Mouse (Mus musculus): ENCODE data around the gene Rara. TPM values are rescaled to one million over a fixed set of nuclear protein-coding genes. Genes with fewer than 3 reads are reported as not detected.

The Rara gene
- 9.5 and 9.6 TPM in 2 replicates for polyA plus RNA-seq (2015; fragmentation: Nextera tagmentation; extraction: Ambion mirVana)

- Histone ChIP-seq H3K27ac (ENCODE audit: low read length) (no peak within 1 kb of the TSS), H3K4me2 (ENCODE audit: low read length) (peak within 1 kb of the TSS; percentile 72), H3K4me1 (ENCODE audit: control insufficient read depth, insufficient read depth, low read length) (peaks cover 54% of the 10 kb centered on the region), H3K9me3 (replicated peaks; ENCODE audit: control insufficient read depth, low read length, poor library complexity, severe bottlenecking) (no peaks in the 10 kb centered on the region), H3K27me3 (ENCODE audit: control insufficient read depth, insufficient read depth, low read depth, low read length) (no peaks in the 10 kb centered on the region), H3K9ac (ENCODE audit: low read depth, low read length) (peak within 1 kb of the TSS; percentile 79), H3K36me3 (ENCODE audit: control insufficient read depth, insufficient read depth, low read length) (no peaks in the 10 kb centered on the region), H3K4me3 (ENCODE audit: low read depth, low read length) (peak within 1 kb of the TSS; percentile 52)
- ATAC-seq: peak; percentile 56
- WGBS: 8% methylated on average over 21 of the region's 21 CpGs
Measured at GRCm38 (mm10) chr11:98927438-98928076, at the start of gene Rara. Gene Rara (plus strand): TSS chr11:98927818.

DNA sequence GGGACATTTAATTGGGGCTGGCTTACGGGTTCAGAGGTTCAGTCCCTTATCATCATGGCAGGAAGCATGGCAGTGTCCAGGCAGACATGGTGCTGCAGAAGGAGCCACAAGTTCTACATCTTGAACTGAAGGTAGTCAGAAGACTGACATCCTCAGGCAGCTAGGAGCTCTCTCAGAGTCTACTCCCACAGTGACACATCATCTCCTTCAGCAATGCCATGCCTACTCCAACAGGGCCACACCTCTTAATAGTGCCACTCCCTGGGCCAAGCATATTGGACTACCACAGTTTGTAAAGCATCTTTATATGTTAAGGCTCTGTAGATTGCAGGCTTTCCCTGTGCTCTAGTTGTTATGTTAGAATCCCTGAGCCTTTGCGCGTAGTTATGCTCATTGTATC, 39.9 kb upstream of the Rara start:
- 97% methylated on average over 3 of the region's 3 CpGs for WGBS
- Histone ChIP-seq H3K4me3 (ENCODE audit: low read depth, low read length) (no peak overlapping the region), H3K4me1 (ENCODE audit: control insufficient read depth, insufficient read depth, low read length) (no peaks in the 10 kb centered on the region), H3K27ac (ENCODE audit: low read length) (no peak overlapping the region), H3K36me3 (ENCODE audit: control insufficient read depth, insufficient read depth, low read length) (peaks cover 20% of the 10 kb centered on the region), H3K9ac (ENCODE audit: low read depth, low read length) (no peak overlapping the region), H3K27me3 (ENCODE audit: control insufficient read depth, insufficient read depth, low read depth, low read length) (no peaks in the 10 kb centered on the region), H3K4me2 (ENCODE audit: low read length) (no peak overlapping the region), H3K9me3 (replicated peaks; ENCODE audit: control insufficient read depth, low read length, poor library complexity, severe bottlenecking) (no peaks in the 10 kb centered on the region)
- ATAC-seq: no peak

- no peaks in the 10 kb centered on the region for H3K9me3 ChIP-seq (replicated peaks; ENCODE audit: control insufficient read depth, low read length, poor library complexity, severe bottlenecking)
- ATAC-seq: no peak
- H3K27ac ChIP-seq (ENCODE audit: low read length): no peak overlapping the region
- H3K9ac ChIP-seq (ENCODE audit: low read depth, low read length): no peak overlapping the region
- no peaks in the 10 kb centered on the region for H3K27me3 ChIP-seq (ENCODE audit: control insufficient read depth, insufficient read depth, low read depth, low read length)
- 95% methylated on average over 4 of the region's 4 CpGs for WGBS
- H3K36me3 ChIP-seq (ENCODE audit: control insufficient read depth, insufficient read depth, low read length): peaks cover 29% of the 10 kb centered on the region
- H3K4me2 ChIP-seq (ENCODE audit: low read length): no peak overlapping the region
- no peaks in the 10 kb centered on the region for H3K4me1 ChIP-seq (ENCODE audit: control insufficient read depth, insufficient read depth, low read length)
- H3K4me3 ChIP-seq (ENCODE audit: low read depth, low read length): no peak overlapping the region
Measured at GRCm38 (mm10) chr11:98889077-98889476, 38.5 kb upstream of the Rara start.

DNA sequence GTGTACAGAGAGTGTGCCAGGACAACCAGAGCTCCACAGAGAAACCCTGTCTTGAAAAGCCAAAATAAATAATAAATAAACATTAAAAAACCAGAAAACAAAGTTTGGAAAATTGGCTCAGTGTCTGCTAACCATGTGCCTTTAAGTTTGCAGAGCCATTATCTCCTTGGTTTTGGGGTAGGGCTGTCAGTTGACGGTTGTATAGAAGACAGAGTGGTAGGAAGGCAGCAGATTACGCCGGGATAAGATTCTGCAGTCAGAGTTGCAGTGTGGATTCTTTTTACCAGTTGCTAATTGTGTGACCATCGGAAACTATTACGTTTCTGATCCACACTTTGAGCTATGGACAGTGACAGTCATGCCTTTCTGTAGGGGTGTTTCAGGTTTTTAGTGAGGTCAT, 37.6 kb upstream of the Rara start:
- ATAC-seq: no peak
- no peak overlapping the region for H3K9ac ChIP-seq (ENCODE audit: low read depth, low read length)
- no peaks in the 10 kb centered on the region for H3K4me1 ChIP-seq (ENCODE audit: control insufficient read depth, insufficient read depth, low read length)
- no peak overlapping the region for H3K27ac ChIP-seq (ENCODE audit: low read length)
- no peaks in the 10 kb centered on the region for H3K27me3 ChIP-seq (ENCODE audit: control insufficient read depth, insufficient read depth, low read depth, low read length)
- no peaks in the 10 kb centered on the region for H3K9me3 ChIP-seq (replicated peaks; ENCODE audit: control insufficient read depth, low read length, poor library complexity, severe bottlenecking)
- peaks cover 33% of the 10 kb centered on the region for H3K36me3 ChIP-seq (ENCODE audit: control insufficient read depth, insufficient read depth, low read length)
- WGBS: 93% methylated on average over 5 of the region's 5 CpGs
- no peak overlapping the region for H3K4me3 ChIP-seq (ENCODE audit: low read depth, low read length)
- no peak overlapping the region for H3K4me2 ChIP-seq (ENCODE audit: low read length)

GRCm38 (mm10) chr11:98892426-98892825, 35.2 kb upstream of the Rara start:
- no peaks in the 10 kb centered on the region for H3K9me3 ChIP-seq (replicated peaks; ENCODE audit: control insufficient read depth, low read length, poor library complexity, severe bottlenecking)
- H3K27ac ChIP-seq (ENCODE audit: low read length): no peak overlapping the region
- peaks cover 35% of the 10 kb centered on the region for H3K36me3 ChIP-seq (ENCODE audit: control insufficient read depth, insufficient read depth, low read length)
- WGBS: 46% methylated on average over 5 of the region's 5 CpGs
- H3K4me1 ChIP-seq (ENCODE audit: control insufficient read depth, insufficient read depth, low read length): no peaks in the 10 kb centered on the region
- no peaks in the 10 kb centered on the region for H3K27me3 ChIP-seq (ENCODE audit: control insufficient read depth, insufficient read depth, low read depth, low read length)
- H3K9ac ChIP-seq (ENCODE audit: low read depth, low read length): no peak overlapping the region
- no peak for ATAC-seq
- H3K4me3 ChIP-seq (ENCODE audit: low read depth, low read length): no peak overlapping the region
- H3K4me2 ChIP-seq (ENCODE audit: low read length): no peak overlapping the region

GRCm38 (mm10) chr11:98900529-98901125, 27.0 kb upstream of the Rara start:
- no peak overlapping the region for H3K4me3 ChIP-seq (ENCODE audit: low read depth, low read length)
- H3K4me2 ChIP-seq (ENCODE audit: low read length): no peak overlapping the region
- peaks cover 30% of the 10 kb centered on the region for H3K36me3 ChIP-seq (ENCODE audit: control insufficient read depth, insufficient read depth, low read length)
- 88% methylated on average over 12 of the region's 12 CpGs for WGBS
- H3K9ac ChIP-seq (ENCODE audit: low read depth, low read length): no peak overlapping the region
- no peaks in the 10 kb centered on the region for H3K4me1 ChIP-seq (ENCODE audit: control insufficient read depth, insufficient read depth, low read length)
- H3K27ac ChIP-seq (ENCODE audit: low read length): no peak overlapping the region
- no peaks in the 10 kb centered on the region for H3K9me3 ChIP-seq (replicated peaks; ENCODE audit: control insufficient read depth, low read length, poor library complexity, severe bottlenecking)
- no peak for ATAC-seq
- H3K27me3 ChIP-seq (ENCODE audit: control insufficient read depth, insufficient read depth, low read depth, low read length): no peaks in the 10 kb centered on the region

- Histone ChIP-seq H3K4me2 (ENCODE audit: low read length) (no peak overlapping the region), H3K9me3 (replicated peaks; ENCODE audit: control insufficient read depth, low read length, poor library complexity, severe bottlenecking) (no peaks in the 10 kb centered on the region), H3K4me1 (ENCODE audit: control insufficient read depth, insufficient read depth, low read length) (peaks cover under 1% of the 10 kb centered on the region; the same call in 1 of the 2 replicates), H3K36me3 (ENCODE audit: control insufficient read depth, insufficient read depth, low read length) (peaks cover 21% of the 10 kb centered on the region), H3K4me3 (ENCODE audit: low read depth, low read length) (no peak overlapping the region), H3K27me3 (ENCODE audit: control insufficient read depth, insufficient read depth, low read depth, low read length) (no peaks in the 10 kb centered on the region), H3K27ac (ENCODE audit: low read length) (no peak overlapping the region), H3K9ac (ENCODE audit: low read depth, low read length) (0 out of 2 replicates have a peak overlapping the region, but pooled peaks have one; percentile 4)
- ATAC-seq: no peak
- WGBS: 14% methylated on average over 10 of the region's 10 CpGs
Measured at GRCm38 (mm10) chr11:98902621-98903245, 24.9 kb upstream of the Rara start.

DNA sequence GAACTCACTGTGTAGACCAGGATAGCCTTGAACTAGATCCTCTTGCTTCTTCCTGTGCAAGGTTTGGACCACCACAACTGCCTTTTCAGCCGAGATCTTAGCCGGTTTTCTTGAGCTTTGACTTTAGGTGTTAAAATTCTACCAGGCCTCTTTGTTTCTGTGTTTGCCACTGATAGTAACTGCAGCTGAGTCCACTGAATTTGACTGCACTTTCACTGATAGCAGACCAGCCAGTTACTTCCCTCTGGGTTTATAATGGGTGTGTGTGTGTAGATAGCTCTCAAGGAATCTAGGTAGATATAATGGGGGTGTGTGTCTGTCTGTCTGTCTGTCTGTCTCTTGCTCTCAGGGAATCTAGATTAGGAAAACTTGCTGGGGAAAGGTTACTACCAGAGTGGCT, 23.0 kb upstream of the Rara start:
- H3K9me3 ChIP-seq (replicated peaks; ENCODE audit: control insufficient read depth, low read length, poor library complexity, severe bottlenecking): no peaks in the 10 kb centered on the region
- no peak overlapping the region for H3K4me3 ChIP-seq (ENCODE audit: low read depth, low read length)
- H3K36me3 ChIP-seq (ENCODE audit: control insufficient read depth, insufficient read depth, low read length): peaks cover 10% of the 10 kb centered on the region
- H3K4me2 ChIP-seq (ENCODE audit: low read length): no peak overlapping the region
- H3K27me3 ChIP-seq (ENCODE audit: control insufficient read depth, insufficient read depth, low read depth, low read length): no peaks in the 10 kb centered on the region
- peaks cover 5% of the 10 kb centered on the region for H3K4me1 ChIP-seq (ENCODE audit: control insufficient read depth, insufficient read depth, low read length)
- H3K27ac ChIP-seq (ENCODE audit: low read length): no peak overlapping the region
- H3K9ac ChIP-seq (ENCODE audit: low read depth, low read length): no peak overlapping the region
- 88% methylated on average over 2 of the region's 2 CpGs for WGBS
- no peak for ATAC-seq

- Histone ChIP-seq H3K4me2 (ENCODE audit: low read length) (no peak overlapping the region), H3K9me3 (replicated peaks; ENCODE audit: control insufficient read depth, low read length, poor library complexity, severe bottlenecking) (no peaks in the 10 kb centered on the region), H3K9ac (ENCODE audit: low read depth, low read length) (no peak overlapping the region), H3K4me3 (ENCODE audit: low read depth, low read length) (no peak overlapping the region), H3K27ac (ENCODE audit: low read length) (no peak overlapping the region), H3K36me3 (ENCODE audit: control insufficient read depth, insufficient read depth, low read length) (peaks cover 7% of the 10 kb centered on the region), H3K4me1 (ENCODE audit: control insufficient read depth, insufficient read depth, low read length) (peaks cover 5% of the 10 kb centered on the region), H3K27me3 (ENCODE audit: control insufficient read depth, insufficient read depth, low read depth, low read length) (no peaks in the 10 kb centered on the region)
- WGBS: 87% methylated on average over 7 of the region's 7 CpGs
- no peak for ATAC-seq
Measured at GRCm38 (mm10) chr11:98905033-98905432, 22.6 kb upstream of the Rara start.
